Mouse (Mus musculus) MEL (cell line): ENCODE data around the gene Ovca2. TPM values are rescaled to one million over a fixed set of nuclear protein-coding genes. Genes with fewer than 3 reads are reported as not detected.
A peak's percentile ranks its signal among the peaks of the same experiment; 100 is the strongest.

ENCODE experiments used
- DNase-seq: peaks from one replicate; pipeline ENCODE4 v3.0.0; 2011; ENCODE audit warnings: low read depth, low spot score
- H3K27ac ChIP-seq: 2 replicates; pipeline ENCODE4 v1.5.1; 2012; ENCODE audit warnings: low read depth, mild to moderate bottlenecking, control low read depth, low read length, moderate library complexity; ENCODE audit not compliant: control insufficient read depth
- H3K27me3 ChIP-seq, 2 experiments: fragments of 150-350 bp in 1 of 2; sonication (generic) in 1 of 2; 2 replicates each; pipeline ENCODE4 v1.6.1; 2012; ENCODE audit warnings: low read length in 2 of 2, mild to moderate bottlenecking in 2 of 2, improper control_type of control experiment in 1 of 2, moderate library complexity in 1 of 2; ENCODE audit not compliant: insufficient read depth in 2 of 2, control insufficient read depth in 1 of 2
- H3K36me3 ChIP-seq, 2 experiments: 2 replicates each; pipeline ENCODE4 v1.6.1; 2012 to 2014; ENCODE audit warnings: low read length in 2 of 2, improper control_type of control experiment in 1 of 2, inconsistent platforms in 1 of 2, mild to moderate bottlenecking in 1 of 2; ENCODE audit not compliant: insufficient read depth in 2 of 2, control insufficient read depth in 1 of 2
- H3K4me1 ChIP-seq, 2 experiments: fragments of 150-350 bp in 1 of 2; sonication (generic) in 1 of 2; 2 replicates each; pipeline ENCODE4 v1.6.1; 2012; ENCODE audit warnings: low read length in 2 of 2, improper control_type of control experiment in 1 of 2, mild to moderate bottlenecking in 1 of 2; ENCODE audit not compliant: insufficient read depth in 2 of 2, control insufficient read depth in 1 of 2
- H3K4me3 ChIP-seq, 2 experiments: fragments of 150-350 bp in 1 of 2; sonication (generic) in 1 of 2; 2 replicates each; pipeline ENCODE4 v1.5.1; 2012; ENCODE audit warnings: low read depth in 2 of 2, low read length in 2 of 2, mild to moderate bottlenecking in 2 of 2, moderate library complexity in 2 of 2, control low read depth in 1 of 2, improper control_type of control experiment in 1 of 2; ENCODE audit not compliant: control insufficient read depth in 1 of 2, insufficient read depth in 1 of 2
- H3K79me2 ChIP-seq: 2 replicates; pipeline ENCODE4 v1.6.1; 2012; ENCODE audit warnings: mild to moderate bottlenecking, low read length, moderate library complexity; ENCODE audit not compliant: control insufficient read depth, poor library complexity, insufficient read depth
- H3K9ac ChIP-seq: 2 replicates; pipeline ENCODE4 v1.6.1; 2012; ENCODE audit warnings: low read depth, mild to moderate bottlenecking, control low read depth, low read length, moderate library complexity; ENCODE audit not compliant: control insufficient read depth, poor library complexity, severe bottlenecking
- H3K9me3 ChIP-seq: fragments of 150-350 bp; sonication (generic); replicated peaks from 2 replicates; pipeline ENCODE4 v1.6.1; 2012; ENCODE audit warnings: mild to moderate bottlenecking, low read length, improper control_type of control experiment, moderate library complexity; ENCODE audit not compliant: insufficient read depth
- BHLHE40 ChIP-seq: IDR thresholded peaks from 2 replicates; pipeline ENCODE4 v1.6.1; 2012; ENCODE audit warnings: low read depth, mild to moderate bottlenecking, inconsistent platforms, low read length, improper control_type of control experiment, borderline replicate concordance
- CHD2 ChIP-seq: IDR thresholded peaks from 2 replicates; pipeline ENCODE4 v1.6.1; 2011; ENCODE audit warnings: low read length, improper control_type of control experiment
- CTCF ChIP-seq, 3 experiments: IDR thresholded peaks in 2 of 3; conservative IDR thresholded peaks in 1 of 3; 2 replicates each; pipeline ENCODE4 v1.5.1; 2011 to 2012; ENCODE audit warnings: low read length in 3 of 3, low read depth in 2 of 3, mild to moderate bottlenecking in 2 of 3, improper control_type of control experiment in 1 of 3, inconsistent platforms in 1 of 3, mixed read lengths in 1 of 3, moderate library complexity in 1 of 3; ENCODE audit not compliant: control insufficient read depth in 1 of 3, insufficient read depth in 1 of 3, poor library complexity in 1 of 3, severe bottlenecking in 1 of 3
- ETS1 ChIP-seq: IDR thresholded peaks from 2 replicates; pipeline ENCODE4 v1.6.1; 2012; ENCODE audit warnings: low read depth, mild to moderate bottlenecking, inconsistent platforms, low read length, improper control_type of control experiment, moderate library complexity
- GABPA ChIP-seq: IDR thresholded peaks from 2 replicates; pipeline ENCODE4 v1.6.1; 2012; ENCODE audit warnings: low read depth, mild to moderate bottlenecking, inconsistent platforms, low read length, improper control_type of control experiment, moderate library complexity
- GATA1 ChIP-seq: IDR thresholded peaks from 2 replicates; pipeline ENCODE4 v1.6.1; 2011; ENCODE audit warnings: low read depth, low read length, improper control_type of control experiment
- HCFC1 ChIP-seq: IDR thresholded peaks from 2 replicates; pipeline ENCODE4 v1.6.1; 2012; ENCODE audit warnings: low read depth, mild to moderate bottlenecking, inconsistent platforms, low read length, improper control_type of control experiment, moderate library complexity
- JUND ChIP-seq: IDR thresholded peaks from 2 replicates; pipeline ENCODE4 v1.6.1; 2011; ENCODE audit warnings: low read depth, mild to moderate bottlenecking, improper control_type of control experiment, low read length
- KAT2A ChIP-seq: conservative IDR thresholded peaks from 2 replicates; pipeline ENCODE4 v1.6.1; 2012; ENCODE audit warnings: low read depth, low read length, improper control_type of control experiment, inconsistent platforms
- MYC ChIP-seq: IDR thresholded peaks from 2 replicates; pipeline ENCODE4 v1.6.1; 2011; ENCODE audit warnings: low read depth, mild to moderate bottlenecking, low read length, improper control_type of control experiment, moderate library complexity
- NELFE ChIP-seq: IDR thresholded peaks from 2 replicates; pipeline ENCODE4 v1.6.1; 2011; ENCODE audit warnings: low read depth, low read length, improper control_type of control experiment
- POLR2A ChIP-seq, 2 experiments: IDR thresholded peaks; 2 replicates each; pipeline ENCODE4 v1.6.1; 2011 to 2012; ENCODE audit warnings: low read length in 2 of 2, mild to moderate bottlenecking in 2 of 2, control low read depth in 1 of 2, improper control_type of control experiment in 1 of 2, low read depth in 1 of 2, moderate library complexity in 1 of 2; ENCODE audit not compliant: control insufficient read depth in 1 of 2, insufficient read depth in 1 of 2, poor library complexity in 1 of 2
- RAD21 ChIP-seq: IDR thresholded peaks from 2 replicates; pipeline ENCODE4 v1.6.1; 2011; ENCODE audit warnings: mild to moderate bottlenecking, low read depth, low read length, improper control_type of control experiment
- RCOR1 ChIP-seq: IDR thresholded peaks from 2 replicates; pipeline ENCODE4 v1.6.1; 2012; ENCODE audit warnings: low read depth, mild to moderate bottlenecking, inconsistent platforms, low read length, improper control_type of control experiment
- SMC3 ChIP-seq: IDR thresholded peaks from 2 replicates; pipeline ENCODE4 v1.6.1; 2011; ENCODE audit warnings: low read depth, low read length, improper control_type of control experiment
- TBP ChIP-seq: IDR thresholded peaks from 2 replicates; pipeline ENCODE4 v1.8.0; 2011; ENCODE audit warnings: low read depth, low read length, improper control_type of control experiment
- TCF12 ChIP-seq: IDR thresholded peaks from 2 replicates; pipeline ENCODE4 v1.6.1; 2014; ENCODE audit warnings: low read depth, mild to moderate bottlenecking, inconsistent platforms, low read length, improper control_type of control experiment, moderate library complexity
- USF1 ChIP-seq: IDR thresholded peaks from 2 replicates; pipeline ENCODE4 v1.6.1; 2014; ENCODE audit warnings: low read depth, mild to moderate bottlenecking, inconsistent platforms, low read length, improper control_type of control experiment, moderate library complexity
- USF2 ChIP-seq, 2 experiments: IDR thresholded peaks; 2 replicates each; pipeline ENCODE4 v1.6.1; 2011 to 2012; ENCODE audit warnings: improper control_type of control experiment in 2 of 2, low read length in 2 of 2, borderline replicate concordance in 1 of 2, inconsistent platforms in 1 of 2, low read depth in 1 of 2, mild to moderate bottlenecking in 1 of 2; ENCODE audit not compliant: insufficient read depth in 1 of 2
- ZC3H11A ChIP-seq: IDR thresholded peaks from 2 replicates; pipeline ENCODE4 v1.6.1; 2012; ENCODE audit warnings: low read depth, mild to moderate bottlenecking, inconsistent platforms, low read length, improper control_type of control experiment
- ZKSCAN1 ChIP-seq: IDR thresholded peaks from 2 replicates; pipeline ENCODE4 v1.6.1; 2012; ENCODE audit warnings: low read depth, mild to moderate bottlenecking, inconsistent platforms, low read length, improper control_type of control experiment, moderate library complexity
- ZNF384 ChIP-seq: IDR thresholded peaks from 2 replicates; pipeline ENCODE4 v1.6.1; 2012; ENCODE audit warnings: low read depth, mild to moderate bottlenecking, inconsistent platforms, low read length, improper control_type of control experiment
- polyA plus RNA-seq, 2 experiments: library from polyadenylated mRNA; stranded (reverse) in 1 of 2; unstranded in 1 of 2; fragments of >175 nt in 1 of 2; fragments of >200 nt in 1 of 2; gene quantifications; 2 replicates each; pipeline versions ENCODE4 v1.2.1 to v1.2.4; 2012; ENCODE audit warnings: low replicate concordance in 2 of 2, low read depth in 1 of 2; ENCODE audit not compliant: insufficient read length in 2 of 2, insufficient read depth in 1 of 2, missing spikeins in 1 of 2
- total RNA-seq: library from RNA; depleted of rRNA; stranded (reverse); fragments of 300-350 nt; gene quantifications from 2 replicates; pipeline ENCODE4 v1.2.3, GENCODE M21; 2012

Ovca2 gene
- total and polyA plus RNA-seq, 3 experiments, result 23.1 to 33.1 TPM; not detected in 1

- H3K36me3 ChIP-seq, result peaks cover 0 to 15% of the 10 kb centered on the region in 2 experiments; a peak in 2 of 4 replicates
- H3K27ac ChIP-seq, result no peak overlapping the region
- H3K9me3 ChIP-seq, result no peaks in the 10 kb centered on the region
- TF ChIP-seq NELFE (no peak), ZKSCAN1 (no peak), CHD2 (no peak), POLR2A (IDR thresholded peaks at IDR 0.05; ENCODE audit: control insufficient read depth in 1 of 2, insufficient read depth in 1 of 2, low read depth in 1 of 2, low read length in 2 of 2, poor library complexity in 1 of 2) (no peak), USF2 (IDR thresholded peaks at IDR 0.05; ENCODE audit: borderline replicate concordance in 1 of 2, insufficient read depth in 1 of 2, low read depth in 1 of 2, low read length in 2 of 2) (no peak), ZNF384 (no peak)
- H3K79me2 ChIP-seq, result peaks cover 30% of the 10 kb centered on the region
- H3K4me1 ChIP-seq, result peaks cover 0 to 22% of the 10 kb centered on the region in 2 experiments; a peak in 2 of 4 replicates
- H3K9ac ChIP-seq, result no peak overlapping the region
- H3K4me3 ChIP-seq, result no peak overlapping the region
- DNase-seq, result no peak
- no peaks in the 10 kb centered on the region for H3K27me3 ChIP-seq
Measured at GRCm38 (mm10) chr11:75166193-75166842, 12.3 kb downstream of the Ovca2 start.

- peaks cover 30% of the 10 kb centered on the region for H3K79me2 ChIP-seq
- H3K9me3 ChIP-seq, result no peaks in the 10 kb centered on the region
- H3K27me3 ChIP-seq, result no peaks in the 10 kb centered on the region
- no peak for TF ChIP-seq TBP
- no peak for TF ChIP-seq GABPA
- TF ChIP-seq MYC, result no peak
- TF ChIP-seq ZC3H11A, result no peak
- peak; percentile 70 to 83 (median 81) for TF ChIP-seq CTCF (IDR thresholded peaks at IDR 0.05 in 2 of 3, conservative IDR thresholded peaks at IDR 0.05 in 1 of 3; ENCODE audit: control insufficient read depth in 1 of 3, insufficient read depth in 1 of 3, low read depth in 2 of 3, low read length in 3 of 3, poor library complexity in 1 of 3, severe bottlenecking in 1 of 3)
- TF ChIP-seq ZKSCAN1, result no peak
- peak; percentile 57 for TF ChIP-seq SMC3
- TF ChIP-seq JUND, result no peak
- no peak for TF ChIP-seq KAT2A
- peak; percentile 45 for TF ChIP-seq RAD21
- no peak for TF ChIP-seq TCF12
- no peak for TF ChIP-seq HCFC1
- TF ChIP-seq RCOR1, result no peak
- no peak for TF ChIP-seq USF1
- TF ChIP-seq ETS1, result no peak
- no peak for TF ChIP-seq USF2 (IDR thresholded peaks at IDR 0.05; ENCODE audit: borderline replicate concordance in 1 of 2, insufficient read depth in 1 of 2, low read depth in 1 of 2, low read length in 2 of 2)
- no peak for TF ChIP-seq BHLHE40
- no peak for TF ChIP-seq GATA1
- peaks cover 0 to 15% of the 10 kb centered on the region in 2 experiments; a peak in 2 of 4 replicates for H3K36me3 ChIP-seq
- H3K27ac ChIP-seq, result peak overlapping the region; percentile 20
- H3K9ac ChIP-seq, result no peak overlapping the region
- no peak overlapping the region for H3K4me3 ChIP-seq
- peak; percentile 68 for DNase-seq
- H3K4me1 ChIP-seq, result peaks cover 0 to 22% of the 10 kb centered on the region in 2 experiments; a peak in 2 of 4 replicates
Measured at GRCm38 (mm10) chr11:75165441-75166192, 13.0 kb downstream of the Ovca2 start.
